Mouse (Mus musculus) left cerebral cortex, postnatal 10 days (tissue): ENCODE results near the gene Cd93. TPM values are rescaled to one million over a fixed set of nuclear protein-coding genes. Genes with fewer than 3 reads are reported as not detected.

Experiments
- total RNA-seq, 2 experiments: library from RNA; stranded (reverse); gene quantifications; 2 replicates each; pipeline ENCODE4 v1.2.3; 2021

Cd93 gene
- total RNA-seq, 2 experiments from 2014 or later: 20.1 to 21.8 TPM

Other genes with a start within 250 kb of the Cd93 start
- 10 to 100 TPM; 39.1 to 41.7 TPM for gene Sstr4, start 48.2 kb downstream of the Cd93 start, total RNA-seq
- 1 to 10 TPM; 9.3 TPM for gene Thbd, start 35.4 kb downstream of the Cd93 start, total RNA-seq
- gene Nxt1, start 229.0 kb upstream of the Cd93 start, total RNA-seq: 10 to 100 TPM in 1 of 2 experiments, 1 to 10 TPM in 1; 9.0 to 10.9 TPM
- gene Gzf1, start 237.5 kb upstream of the Cd93 start, total RNA-seq: 10 to 100 TPM; 23.5 to 23.6 TPM